Mouse (Mus musculus) WW6 (cell line): ENCODE results near the gene Ccdc182.

ENCODE experiments used
- DNase-seq: peaks from one replicate; pipeline ENCODE4 v3.0.0-alpha.2; 2013; ENCODE audit warnings: low read depth, low spot score

Ccdc182 gene

GRCm38 (mm10) chr11:88293631-88294393, at the start of gene Ccdc182:
TSS of gene Ccdc182 (plus strand) at chr11:88294058.
- no peak for DNase-seq

GRCm38 (mm10) chr11:88245581-88246170, 48.2 kb upstream of the Ccdc182 start:
- no peak for DNase-seq

GRCm38 (mm10) chr11:88248636-88249035, 45.2 kb upstream of the Ccdc182 start:
- no peak for DNase-seq

GRCm38 (mm10) chr11:88250568-88250967, 43.3 kb upstream of the Ccdc182 start:
- DNase-seq = no peak

GRCm38 (mm10) chr11:88251295-88251694, 42.6 kb upstream of the Ccdc182 start:
- no peak for DNase-seq

GRCm38 (mm10) chr11:88251972-88252766, 41.7 kb upstream of the Ccdc182 start:
- DNase-seq = no peak

- DNase-seq = no peak
Measured at GRCm38 (mm10) chr11:88252767-88253513, 40.9 kb upstream of the Ccdc182 start.

- DNase-seq = no peak
Measured at GRCm38 (mm10) chr11:88253514-88254167, 40.2 kb upstream of the Ccdc182 start.

GRCm38 (mm10) chr11:88257700-88258099, 36.2 kb upstream of the Ccdc182 start:
- DNase-seq = no peak

- no peak for DNase-seq
Measured at GRCm38 (mm10) chr11:88258212-88258611, 35.6 kb upstream of the Ccdc182 start.

GRCm38 (mm10) chr11:88260463-88260862, 33.4 kb upstream of the Ccdc182 start:
- no peak for DNase-seq

GRCm38 (mm10) chr11:88264889-88265288, 29.0 kb upstream of the Ccdc182 start:
- DNase-seq = no peak

GRCm38 (mm10) chr11:88266311-88266710, 27.5 kb upstream of the Ccdc182 start:
- no peak for DNase-seq

- DNase-seq = peak; percentile 40
Measured at GRCm38 (mm10) chr11:88271870-88272269, 22.0 kb upstream of the Ccdc182 start.

GRCm38 (mm10) chr11:88274111-88274879, 19.6 kb upstream of the Ccdc182 start:
- no peak for DNase-seq

GRCm38 (mm10) chr11:88274901-88275498, 18.9 kb upstream of the Ccdc182 start:
- no peak for DNase-seq

- DNase-seq = no peak
Measured at GRCm38 (mm10) chr11:88275949-88276348, 17.9 kb upstream of the Ccdc182 start.

GRCm38 (mm10) chr11:88276534-88277308, 17.1 kb upstream of the Ccdc182 start:
- no peak for DNase-seq

GRCm38 (mm10) chr11:88279006-88279405, 14.9 kb upstream of the Ccdc182 start:
- DNase-seq = no peak
